Mouse (Mus musculus): ENCODE data around the gene Kalrn. TPM values are rescaled to one million over a fixed set of nuclear protein-coding genes. Genes with fewer than 3 reads are reported as not detected.

Gene Kalrn
- total RNA-seq, 2 experiments from 2014 or later, result 419 to 451 TPM

- DNase-seq (ENCODE audit: low spot score in 2 of 2), result peak in 1 of 2 experiments; percentile 41
Measured at GRCm38 (mm10) chr16:34271476-34271875, 301.9 kb downstream of the Kalrn start.

- DNase-seq (ENCODE audit: low spot score in 2 of 2), result no peak
Measured at GRCm38 (mm10) chr16:34270681-34271080, 302.7 kb downstream of the Kalrn start.

- no peak for DNase-seq (ENCODE audit: low spot score in 2 of 2)
Measured at GRCm38 (mm10) chr16:34269642-34270041, 303.7 kb downstream of the Kalrn start.

GRCm38 (mm10) chr16:34267751-34268150, 305.6 kb downstream of the Kalrn start:
- no peak for DNase-seq (ENCODE audit: low spot score in 2 of 2)

- no peak for DNase-seq (ENCODE audit: low spot score in 2 of 2)
Measured at GRCm38 (mm10) chr16:34264671-34265070, 308.7 kb downstream of the Kalrn start.

GRCm38 (mm10) chr16:34262731-34263460, 310.4 kb downstream of the Kalrn start:
- DNase-seq (ENCODE audit: low spot score in 2 of 2), result peak in 1 of 2 experiments; percentile 61

GRCm38 (mm10) chr16:34260971-34261924, 312.1 kb downstream of the Kalrn start:
- no peak for DNase-seq (ENCODE audit: low spot score in 2 of 2)

GRCm38 (mm10) chr16:34254646-34255022, 318.7 kb downstream of the Kalrn start:
- no peak for DNase-seq (ENCODE audit: low spot score in 2 of 2)

- DNase-seq (ENCODE audit: low spot score in 2 of 2), result no peak
Measured at GRCm38 (mm10) chr16:34254002-34254645, 319.2 kb downstream of the Kalrn start.

GRCm38 (mm10) chr16:34252670-34253069, 320.7 kb downstream of the Kalrn start:
- no peak for DNase-seq (ENCODE audit: low spot score in 2 of 2)

- no peak for DNase-seq (ENCODE audit: low spot score in 2 of 2)
Measured at GRCm38 (mm10) chr16:34248256-34248655, 325.1 kb downstream of the Kalrn start.

GRCm38 (mm10) chr16:34241936-34242729, 331.2 kb downstream of the Kalrn start:
- peak; percentile 75 to 88 for DNase-seq (ENCODE audit: low spot score in 2 of 2)

GRCm38 (mm10) chr16:34239618-34240017, 333.7 kb downstream of the Kalrn start:
- peak in 1 of 2 experiments; percentile 63 for DNase-seq (ENCODE audit: low spot score in 2 of 2)

- DNase-seq (ENCODE audit: low spot score in 2 of 2), result peak in 1 of 2 experiments; percentile 75
Measured at GRCm38 (mm10) chr16:34236898-34237611, 336.3 kb downstream of the Kalrn start.

GRCm38 (mm10) chr16:34235086-34235485, 338.2 kb downstream of the Kalrn start:
- DNase-seq (ENCODE audit: low spot score in 2 of 2), result no peak

- no peak for DNase-seq (ENCODE audit: low spot score in 2 of 2)
Measured at GRCm38 (mm10) chr16:34231952-34232351, 341.4 kb downstream of the Kalrn start.

GRCm38 (mm10) chr16:34231146-34231545, 342.2 kb downstream of the Kalrn start:
- DNase-seq (ENCODE audit: low spot score in 2 of 2), result no peak

- DNase-seq (ENCODE audit: low spot score in 2 of 2), result no peak
Measured at GRCm38 (mm10) chr16:34229350-34229749, 344.0 kb downstream of the Kalrn start.

GRCm38 (mm10) chr16:34228661-34229060, 344.7 kb downstream of the Kalrn start:
- peak; percentile 60 to 92 for DNase-seq (ENCODE audit: low spot score in 2 of 2)

- DNase-seq (ENCODE audit: low spot score in 2 of 2), result no peak
Measured at GRCm38 (mm10) chr16:34212160-34212559, 361.2 kb downstream of the Kalrn start.
